Mouse (Mus musculus): ENCODE data around the gene Gsto2.

- TF ChIP-seq POLR2A (IDR thresholded peaks at IDR 0.05; ENCODE audit: insufficient read depth, low read depth, low read length) (no peak), CTCF (IDR thresholded peaks at IDR 0.05; ENCODE audit: insufficient read depth, low read depth, low read length) (no peak)
Observed at GRCm38 (mm10) chr19:47857957-47858942, 7.1 kb upstream of the Gsto2 start.

Data from olfactory bulb, adult 2 months (tissue).